Mouse (Mus musculus) ovary, postnatal 14 days (tissue): ENCODE measurements around the gene Gm10912.
"Not testable (repeated sequence)": the region's sequence is repeated elsewhere in the genome, so short reads cannot be mapped to it uniquely, and the experiment has no call there.

ENCODE experiments used
- DNase-seq: peaks from one replicate; pipeline ENCODE4 v3.0.0; 2022; ENCODE audit warnings: low spot score

The Gm10912 gene

GRCm38 (mm10) chr2:104068450-104068849 lies 2.8 kb downstream of the Gm10912 start, which contains the start of gene Gm10799:
Gm10799 (minus strand) TSS chr2:104068550.
- not testable (repeated sequence) for DNase-seq

- peak; percentile 15 for DNase-seq
Observed at GRCm38 (mm10) chr2:104069704-104070185, 4.1 kb downstream of the Gm10912 start, which contains the start of gene Cd59b. Cd59b (plus strand) TSS chr2:104069849.

- DNase-seq, result not testable (repeated sequence)
Observed at GRCm38 (mm10) chr2:104078285-104078684, 12.7 kb downstream of the Gm10912 start.

- DNase-seq, result not testable (repeated sequence)
Observed at GRCm38 (mm10) chr2:104081436-104082050, 15.9 kb downstream of the Gm10912 start.

GRCm38 (mm10) chr2:104082474-104082873 lies 16.8 kb downstream of the Gm10912 start:
- no peak for DNase-seq

GRCm38 (mm10) chr2:104084027-104084426 lies 18.4 kb downstream of the Gm10912 start:
- not testable (repeated sequence) for DNase-seq

GRCm38 (mm10) chr2:104087562-104087961 lies 21.9 kb downstream of the Gm10912 start:
- DNase-seq, result not testable (repeated sequence)

- no peak for DNase-seq
Observed at GRCm38 (mm10) chr2:104093305-104093704, 27.7 kb downstream of the Gm10912 start.

GRCm38 (mm10) chr2:104095741-104096213 lies 30.2 kb downstream of the Gm10912 start, which contains the start of gene Cd59a:
Cd59a (plus strand) TSS chr2:104095801.
- DNase-seq, result peak; percentile 55

GRCm38 (mm10) chr2:104096256-104096655 lies 30.6 kb downstream of the Gm10912 start:
- DNase-seq, result no peak

- not testable (repeated sequence) for DNase-seq
Observed at GRCm38 (mm10) chr2:104096796-104097195, 31.2 kb downstream of the Gm10912 start.

- DNase-seq, result not testable (repeated sequence)
Observed at GRCm38 (mm10) chr2:104097396-104097795, 31.8 kb downstream of the Gm10912 start.

- no peak for DNase-seq
Observed at GRCm38 (mm10) chr2:104098529-104099230, 33.1 kb downstream of the Gm10912 start.

GRCm38 (mm10) chr2:104099231-104099585 lies 33.6 kb downstream of the Gm10912 start:
- no peak for DNase-seq

GRCm38 (mm10) chr2:104099946-104100345 lies 34.3 kb downstream of the Gm10912 start:
- DNase-seq, result no peak

GRCm38 (mm10) chr2:104104800-104105199 lies 39.2 kb downstream of the Gm10912 start:
- DNase-seq, result no peak

GRCm38 (mm10) chr2:104109021-104109420 lies 43.4 kb downstream of the Gm10912 start:
- DNase-seq, result not testable (repeated sequence)

- DNase-seq, result no peak
Observed at GRCm38 (mm10) chr2:104109528-104109927, 43.9 kb downstream of the Gm10912 start.

GRCm38 (mm10) chr2:104110031-104110430 lies 44.4 kb downstream of the Gm10912 start:
- DNase-seq, result no peak

GRCm38 (mm10) chr2:104111170-104111797 lies 45.7 kb downstream of the Gm10912 start:
- DNase-seq, result not testable (repeated sequence)

GRCm38 (mm10) chr2:104113563-104113962 lies 47.9 kb downstream of the Gm10912 start:
- DNase-seq, result not testable (repeated sequence)

GRCm38 (mm10) chr2:104114898-104115297 lies 49.3 kb downstream of the Gm10912 start:
- no peak for DNase-seq
